Mouse (Mus musculus) thymus, postnatal 36 days (tissue): ENCODE measurements around the gene Ptprn2.

Source experiments
- DNase-seq, 2 experiments: peaks; one replicate each; pipeline ENCODE4 v3.0.0; 2022; ENCODE audit warnings: mixed read lengths in 2 of 2

Ptprn2 gene

GRCm38 (mm10) chr12:116653684-116654083 lies 168.2 kb downstream of the Ptprn2 start:
- peak; percentile 45 to 50 for DNase-seq

- DNase-seq, result peak; percentile 58 to 75
Observed at GRCm38 (mm10) chr12:116660076-116660475, 174.6 kb downstream of the Ptprn2 start.

GRCm38 (mm10) chr12:116661018-116661417 lies 175.5 kb downstream of the Ptprn2 start:
- no peak for DNase-seq

- no peak for DNase-seq
Observed at GRCm38 (mm10) chr12:116677701-116678100, 192.2 kb downstream of the Ptprn2 start.

GRCm38 (mm10) chr12:116689832-116690231 lies 204.3 kb downstream of the Ptprn2 start:
- DNase-seq, result no peak

GRCm38 (mm10) chr12:116709535-116709934 lies 224.0 kb downstream of the Ptprn2 start:
- DNase-seq, result no peak

- no peak for DNase-seq
Observed at GRCm38 (mm10) chr12:116710716-116711115, 225.2 kb downstream of the Ptprn2 start.

- no peak for DNase-seq
Observed at GRCm38 (mm10) chr12:116711133-116711532, 225.6 kb downstream of the Ptprn2 start.

- no peak for DNase-seq
Observed at GRCm38 (mm10) chr12:116713096-116713495, 227.6 kb downstream of the Ptprn2 start.

- no peak for DNase-seq
Observed at GRCm38 (mm10) chr12:116721062-116721461, 235.5 kb downstream of the Ptprn2 start.

- DNase-seq, result no peak
Observed at GRCm38 (mm10) chr12:116740141-116740540, 254.6 kb downstream of the Ptprn2 start.

GRCm38 (mm10) chr12:116741300-116741699 lies 255.8 kb downstream of the Ptprn2 start:
- DNase-seq, result no peak

GRCm38 (mm10) chr12:116746401-116746800 lies 260.9 kb downstream of the Ptprn2 start:
- no peak for DNase-seq

GRCm38 (mm10) chr12:116752784-116753183 lies 267.3 kb downstream of the Ptprn2 start:
- no peak for DNase-seq

- no peak for DNase-seq
Observed at GRCm38 (mm10) chr12:116763961-116764360, 278.4 kb downstream of the Ptprn2 start.

GRCm38 (mm10) chr12:116770911-116771310 lies 285.4 kb downstream of the Ptprn2 start:
- no peak for DNase-seq

GRCm38 (mm10) chr12:116771493-116771892 lies 286.0 kb downstream of the Ptprn2 start:
- DNase-seq, result no peak

GRCm38 (mm10) chr12:116772081-116772566 lies 286.6 kb downstream of the Ptprn2 start:
- DNase-seq, result no peak

- no peak for DNase-seq
Observed at GRCm38 (mm10) chr12:116773344-116773743, 287.8 kb downstream of the Ptprn2 start.

- no peak for DNase-seq
Observed at GRCm38 (mm10) chr12:116776447-116776846, 290.9 kb downstream of the Ptprn2 start.

GRCm38 (mm10) chr12:116778095-116779090 lies 292.9 kb downstream of the Ptprn2 start:
- DNase-seq, result no peak

GRCm38 (mm10) chr12:116780419-116780818 lies 294.9 kb downstream of the Ptprn2 start:
- no peak for DNase-seq

GRCm38 (mm10) chr12:116785731-116786130 lies 300.2 kb downstream of the Ptprn2 start:
- no peak for DNase-seq

- no peak for DNase-seq
Observed at GRCm38 (mm10) chr12:116788346-116788745, 302.8 kb downstream of the Ptprn2 start.
